Mouse (Mus musculus): ENCODE data around the gene Slc5a3. TPM values are rescaled to one million over a fixed set of nuclear protein-coding genes. Genes with fewer than 3 reads are reported as not detected.
"Not testable (repeated sequence)": the region's sequence is repeated elsewhere in the genome, so short reads cannot be mapped to it uniquely, and the experiment has no call there.

Gene Slc5a3
- polyA plus RNA-seq, 1 experiment from 2014 or later = 9.5 TPM

DNA sequence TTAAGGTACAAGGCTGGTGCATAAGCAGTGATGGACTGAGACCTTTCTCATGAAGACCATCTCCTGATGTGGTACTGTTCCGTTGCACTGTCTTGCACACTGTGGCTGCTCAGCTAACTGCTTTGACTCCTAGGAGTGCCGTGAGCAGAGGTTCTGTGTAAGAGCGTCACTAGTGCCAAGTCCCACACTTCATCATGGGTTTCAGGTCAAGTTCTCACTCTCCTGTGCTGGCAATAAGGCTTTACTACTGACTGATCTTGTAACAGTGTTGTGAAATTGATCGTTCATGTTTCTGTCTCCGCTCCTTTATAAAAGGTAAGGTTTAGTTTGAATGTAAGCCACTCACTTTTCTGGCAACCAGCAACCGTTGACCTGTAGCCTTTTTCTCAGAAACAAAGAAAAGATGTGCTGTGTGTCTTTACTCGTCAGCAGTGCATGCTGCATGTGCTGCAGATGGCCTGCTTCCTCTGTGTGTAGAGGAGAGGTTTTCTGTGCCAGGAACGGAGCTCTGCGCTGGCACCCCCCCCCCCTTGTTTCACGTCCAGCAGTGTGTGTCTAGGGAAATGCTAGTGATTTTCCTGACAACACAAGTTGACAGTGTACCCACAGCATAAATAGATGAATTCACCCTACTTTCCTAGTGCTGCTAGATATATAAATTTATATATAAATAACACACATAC, 25.8 kb downstream of the Slc5a3 start:
- H3K9ac ChIP-seq (ENCODE audit: low read length) = no peak overlapping the region
- no peak for ATAC-seq (ENCODE audit: insufficient number of reproducible peaks, low FRiP score, low TSS enrichment, low read depth)
- no peak overlapping the region for H3K4me3 ChIP-seq (ENCODE audit: low read depth, low read length)
- H3K27me3 ChIP-seq (ENCODE audit: control insufficient read depth, insufficient read depth, low read length) = no peaks in the 10 kb centered on the region
- DNase-seq (ENCODE audit: low spot score) = no peak
- H3K36me3 ChIP-seq (ENCODE audit: control insufficient read depth, insufficient read depth, low read length) = no peaks in the 10 kb centered on the region
- no peaks in the 10 kb centered on the region for H3K9me3 ChIP-seq (ENCODE audit: control insufficient read depth, low read length)
- no peak overlapping the region for H3K27ac ChIP-seq (replicated peaks; ENCODE audit: low read depth, low read length)
- WGBS = 88% methylated on average over 10 of the region's 10 CpGs
- H3K4me1 ChIP-seq (ENCODE audit: control insufficient read depth, insufficient read depth, low read length) = no peaks in the 10 kb centered on the region
- no peak overlapping the region for H3K4me2 ChIP-seq (ENCODE audit: low read depth, severe bottlenecking)

DNA sequence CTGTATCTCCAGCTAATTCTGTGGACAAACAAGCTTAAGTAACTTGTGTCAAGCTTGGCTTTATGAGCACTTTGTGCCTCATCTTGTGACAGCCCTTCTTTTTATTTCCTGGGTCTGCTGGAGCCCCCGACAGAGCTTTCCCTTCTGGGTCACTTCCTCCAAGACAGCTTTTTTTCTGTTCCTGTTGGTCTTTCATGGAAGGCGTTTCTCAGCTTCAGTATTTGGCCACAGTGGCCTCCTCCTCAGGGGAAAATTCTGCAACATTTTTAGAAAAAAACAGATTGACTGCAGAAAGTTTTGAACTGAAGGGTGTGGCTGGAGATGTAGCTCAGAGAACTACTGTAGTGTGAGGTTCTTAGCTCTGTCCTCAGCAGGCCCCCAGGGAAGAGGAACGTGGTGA, 31.1 kb downstream of the Slc5a3 start:
- ATAC-seq (ENCODE audit: insufficient number of reproducible peaks, low FRiP score, low TSS enrichment, low read depth) (no peak), DNase-seq (ENCODE audit: low spot score) (no peak)
- Histone ChIP-seq H3K36me3 (ENCODE audit: control insufficient read depth, insufficient read depth, low read length) (no peaks in the 10 kb centered on the region), H3K4me1 (ENCODE audit: control insufficient read depth, insufficient read depth, low read length) (no peaks in the 10 kb centered on the region), H3K27ac (replicated peaks; ENCODE audit: low read depth, low read length) (no peak overlapping the region), H3K9ac (ENCODE audit: low read length) (no peak overlapping the region), H3K27me3 (ENCODE audit: control insufficient read depth, insufficient read depth, low read length) (no peaks in the 10 kb centered on the region), H3K4me2 (ENCODE audit: low read depth, severe bottlenecking) (no peak overlapping the region), H3K9me3 (ENCODE audit: control insufficient read depth, low read length) (no peaks in the 10 kb centered on the region), H3K4me3 (ENCODE audit: low read depth, low read length) (no peak overlapping the region)
- WGBS = 72% methylated on average over 3 of the region's 3 CpGs

- Histone ChIP-seq H3K27me3 (ENCODE audit: control insufficient read depth, insufficient read depth, low read length) (no peaks in the 10 kb centered on the region), H3K4me1 (ENCODE audit: control insufficient read depth, insufficient read depth, low read length) (no peaks in the 10 kb centered on the region), H3K4me3 (ENCODE audit: low read depth, low read length) (no peak overlapping the region), H3K27ac (replicated peaks; ENCODE audit: low read depth, low read length) (no peak overlapping the region), H3K36me3 (ENCODE audit: control insufficient read depth, insufficient read depth, low read length) (no peaks in the 10 kb centered on the region), H3K9ac (ENCODE audit: low read length) (no peak overlapping the region), H3K4me2 (ENCODE audit: low read depth, severe bottlenecking) (no peak overlapping the region), H3K9me3 (ENCODE audit: control insufficient read depth, low read length) (no peaks in the 10 kb centered on the region)
- DNase-seq (ENCODE audit: low spot score) (no peak), ATAC-seq (ENCODE audit: insufficient number of reproducible peaks, low FRiP score, low TSS enrichment, low read depth) (no peak)
- 91% methylated on average over 5 of the region's 5 CpGs for WGBS
Observed at GRCm38 (mm10) chr16:92091876-92092275, 33.8 kb downstream of the Slc5a3 start.

DNA sequence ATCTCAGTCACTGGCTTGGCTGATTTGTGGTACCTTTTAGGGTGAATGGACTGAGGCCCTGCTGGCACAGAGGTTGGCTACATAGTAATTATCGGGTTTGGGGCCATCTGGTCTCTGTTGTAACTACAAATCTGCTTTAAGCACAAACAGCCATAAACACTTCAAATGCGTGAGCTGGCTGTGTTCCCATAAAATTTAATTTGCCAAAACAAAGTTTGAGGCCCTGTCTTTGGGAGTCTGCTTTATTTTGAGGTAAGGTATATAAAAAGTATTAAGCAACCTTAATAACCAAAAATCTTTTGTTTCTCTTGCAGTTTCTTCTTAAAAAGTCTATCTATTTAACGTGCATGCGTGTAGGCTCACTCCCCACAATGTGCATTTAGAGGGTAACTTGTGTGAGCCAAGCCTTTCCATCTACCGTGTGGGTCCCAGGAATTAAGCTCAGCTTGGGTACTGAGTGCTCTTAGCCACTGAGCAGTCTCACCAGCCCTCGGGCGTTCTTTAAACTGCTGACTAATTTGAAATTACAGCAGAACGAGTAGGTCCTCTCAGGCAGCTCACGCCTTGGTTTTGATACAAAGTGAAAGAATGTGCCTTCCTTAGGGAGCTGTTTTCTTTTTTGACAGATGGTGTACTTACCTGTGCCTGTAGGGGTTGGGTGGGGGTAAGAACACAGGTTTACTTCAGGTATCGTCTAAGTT, 40.4 kb downstream of the Slc5a3 start:
- H3K4me3 ChIP-seq (ENCODE audit: low read depth, low read length) = no peak overlapping the region
- WGBS = 29% methylated on average over 10 of the region's 10 CpGs
- no peaks in the 10 kb centered on the region for H3K9me3 ChIP-seq (ENCODE audit: control insufficient read depth, low read length)
- H3K27me3 ChIP-seq (ENCODE audit: control insufficient read depth, insufficient read depth, low read length) = no peaks in the 10 kb centered on the region
- no peak overlapping the region for H3K4me2 ChIP-seq (ENCODE audit: low read depth, severe bottlenecking)
- H3K9ac ChIP-seq (ENCODE audit: low read length) = no peak overlapping the region
- ATAC-seq (ENCODE audit: insufficient number of reproducible peaks, low FRiP score, low TSS enrichment, low read depth) (0 out of 2 replicates have a peak, but pooled peaks have one; percentile 39), DNase-seq (ENCODE audit: low spot score) (peak; percentile 56)
- peaks cover 22% of the 10 kb centered on the region for H3K4me1 ChIP-seq (ENCODE audit: control insufficient read depth, insufficient read depth, low read length)
- H3K36me3 ChIP-seq (ENCODE audit: control insufficient read depth, insufficient read depth, low read length) = no peaks in the 10 kb centered on the region
- 0 out of 2 replicates have a peak overlapping the region, but pooled peaks have one; percentile 39 for H3K27ac ChIP-seq (replicated peaks; ENCODE audit: low read depth, low read length)

DNA sequence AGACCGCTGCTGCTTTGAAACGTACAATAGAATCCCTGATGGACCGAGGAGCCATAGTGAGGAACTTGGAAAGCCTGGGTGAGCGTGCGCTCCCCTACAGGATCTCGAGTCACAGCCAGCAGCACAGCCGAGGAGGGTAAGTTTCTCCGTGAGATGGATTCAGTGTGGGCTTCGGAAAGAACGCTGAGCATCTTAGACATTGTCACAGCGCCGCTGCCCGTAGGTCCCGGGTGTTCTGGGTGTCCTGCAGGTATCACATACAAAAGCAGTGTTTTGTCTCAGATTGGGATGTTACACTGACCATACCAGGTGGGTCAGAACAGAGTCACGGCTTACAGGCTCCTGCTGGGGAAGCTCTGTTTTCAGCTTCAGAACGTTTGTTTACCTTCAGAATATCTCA, 41.5 kb downstream of the Slc5a3 start:
- Histone ChIP-seq H3K27me3 (ENCODE audit: control insufficient read depth, insufficient read depth, low read length) (no peaks in the 10 kb centered on the region), H3K9me3 (ENCODE audit: control insufficient read depth, low read length) (no peaks in the 10 kb centered on the region), H3K4me2 (ENCODE audit: low read depth, severe bottlenecking) (no peak overlapping the region), H3K4me1 (ENCODE audit: control insufficient read depth, insufficient read depth, low read length) (peaks cover 22% of the 10 kb centered on the region), H3K4me3 (ENCODE audit: low read depth, low read length) (no peak overlapping the region), H3K27ac (replicated peaks; ENCODE audit: low read depth, low read length) (no peak overlapping the region), H3K36me3 (ENCODE audit: control insufficient read depth, insufficient read depth, low read length) (no peaks in the 10 kb centered on the region), H3K9ac (ENCODE audit: low read length) (no peak overlapping the region)
- WGBS = 85% methylated on average over 16 of the region's 16 CpGs
- ATAC-seq (ENCODE audit: insufficient number of reproducible peaks, low FRiP score, low TSS enrichment, low read depth) (no peak), DNase-seq (ENCODE audit: low spot score) (no peak)

- H3K36me3 ChIP-seq (ENCODE audit: control insufficient read depth, insufficient read depth, low read length) = no peaks in the 10 kb centered on the region
- H3K27ac ChIP-seq (replicated peaks; ENCODE audit: low read depth, low read length) = no peak overlapping the region
- DNase-seq (ENCODE audit: low spot score) (no peak), ATAC-seq (ENCODE audit: insufficient number of reproducible peaks, low FRiP score, low TSS enrichment, low read depth) (no peak)
- H3K4me3 ChIP-seq (ENCODE audit: low read depth, low read length) = no peak overlapping the region
- H3K9me3 ChIP-seq (ENCODE audit: control insufficient read depth, low read length) = no peaks in the 10 kb centered on the region
- 70% methylated on average over 4 of the region's 4 CpGs for WGBS
- H3K27me3 ChIP-seq (ENCODE audit: control insufficient read depth, insufficient read depth, low read length) = no peaks in the 10 kb centered on the region
- peaks cover 22% of the 10 kb centered on the region for H3K4me1 ChIP-seq (ENCODE audit: control insufficient read depth, insufficient read depth, low read length)
- H3K4me2 ChIP-seq (ENCODE audit: low read depth, severe bottlenecking) = no peak overlapping the region
- no peak overlapping the region for H3K9ac ChIP-seq (ENCODE audit: low read length)
Observed at GRCm38 (mm10) chr16:92100111-92100510, 42.0 kb downstream of the Slc5a3 start.

DNA sequence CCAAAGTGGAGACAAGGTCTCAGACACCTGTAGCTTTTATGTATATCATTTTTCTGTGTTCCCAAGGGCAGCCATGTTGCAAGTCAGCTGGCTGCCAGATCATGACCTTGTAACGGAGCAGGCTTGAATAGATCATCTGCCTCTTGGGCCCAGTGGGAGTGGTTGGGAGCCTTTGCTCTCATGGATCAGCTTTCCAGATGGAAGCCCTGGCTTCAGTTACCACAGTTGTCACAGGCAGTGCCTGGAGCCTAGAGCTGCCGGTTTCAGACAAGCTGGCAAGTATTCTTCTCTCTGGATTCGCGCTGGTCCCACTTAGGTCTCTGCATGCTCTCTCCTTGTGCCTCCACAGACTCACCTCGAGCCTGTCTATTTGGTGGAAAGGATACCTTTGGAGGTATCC, 44.0 kb downstream of the Slc5a3 start:
- no peak for ATAC-seq (ENCODE audit: insufficient number of reproducible peaks, low FRiP score, low TSS enrichment, low read depth)
- Histone ChIP-seq H3K9ac (ENCODE audit: low read length) (no peak overlapping the region), H3K27me3 (ENCODE audit: control insufficient read depth, insufficient read depth, low read length) (no peaks in the 10 kb centered on the region), H3K9me3 (ENCODE audit: control insufficient read depth, low read length) (no peaks in the 10 kb centered on the region), H3K4me3 (ENCODE audit: low read depth, low read length) (no peak overlapping the region), H3K4me1 (ENCODE audit: control insufficient read depth, insufficient read depth, low read length) (peaks cover 22% of the 10 kb centered on the region), H3K27ac (replicated peaks; ENCODE audit: low read depth, low read length) (no peak overlapping the region), H3K36me3 (ENCODE audit: control insufficient read depth, insufficient read depth, low read length) (no peaks in the 10 kb centered on the region), H3K4me2 (ENCODE audit: low read depth, severe bottlenecking) (no peak overlapping the region)
- WGBS = 81% methylated on average over 5 of the region's 5 CpGs
- DNase-seq (ENCODE audit: low spot score) = no peak

DNA sequence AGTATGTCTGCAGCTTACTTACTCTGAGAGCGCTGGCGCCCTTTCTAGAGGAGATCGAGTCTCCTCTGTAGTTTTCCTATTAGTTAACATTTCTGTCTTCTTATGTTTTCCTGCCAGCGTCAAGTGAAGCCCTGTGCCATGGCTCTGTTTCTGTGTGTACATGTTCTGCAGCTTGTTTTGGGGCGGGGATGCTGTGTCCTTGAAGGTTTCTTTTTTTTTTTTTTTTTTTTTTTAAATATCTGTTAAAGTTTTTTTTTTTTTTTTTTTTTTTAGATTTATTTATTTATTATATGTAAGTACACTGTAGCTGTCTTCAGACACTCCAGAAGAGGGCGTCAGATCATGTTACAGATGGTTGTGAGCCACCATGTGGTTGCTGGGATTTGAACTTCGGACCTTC, 44.8 kb downstream of the Slc5a3 start:
- H3K9ac ChIP-seq (ENCODE audit: low read length); H3K36me3 ChIP-seq (ENCODE audit: control insufficient read depth, insufficient read depth, low read length); H3K27me3 ChIP-seq (ENCODE audit: control insufficient read depth, insufficient read depth, low read length); H3K9me3 ChIP-seq (ENCODE audit: control insufficient read depth, low read length); H3K4me2 ChIP-seq (ENCODE audit: low read depth, severe bottlenecking); H3K27ac ChIP-seq (replicated peaks; ENCODE audit: low read depth, low read length); DNase-seq (ENCODE audit: low spot score); ATAC-seq (ENCODE audit: insufficient number of reproducible peaks, low FRiP score, low TSS enrichment, low read depth); H3K4me3 ChIP-seq (ENCODE audit: low read depth, low read length): not testable (repeated sequence)
- 93% methylated on average over 6 of the region's 7 CpGs for WGBS
- peaks cover 17% of the 10 kb centered on the region for H3K4me1 ChIP-seq (ENCODE audit: control insufficient read depth, insufficient read depth, low read length)
